Mouse (Mus musculus) heart, postnatal 36 days (tissue): ENCODE data around the gene Arntl. TPM values are rescaled to one million over a fixed set of nuclear protein-coding genes. Genes with fewer than 3 reads are reported as not detected.

Experiments used
- DNase-seq, 2 experiments: peaks; one replicate each; pipeline ENCODE4 v3.0.0; 2021 to 2022
- intact Hi-C: fragments of 180-260 bp; cut with DNase I; formaldehyde crosslinking; loops from one replicate; pipeline ENCODE4 v1.15.1; 2025
- total RNA-seq, 2 experiments: library from RNA; stranded (reverse); gene quantifications; 2 replicates each; pipeline ENCODE4 v1.2.3; 2021

Arntl gene
- total RNA-seq, 2 experiments from 2014 or later: 3.8 to 12.9 TPM

GRCm38 (mm10) chr7:113207471-113208387, 464 bp downstream of the Arntl start:
- intact Hi-C loops: loop anchor here (2.0 to 5.0 kb wide), 4 partner anchors 41 to 160 kb away; partner anchors contain the start of gene Btbd10
- peak in 1 of 2 experiments; percentile 60 for DNase-seq

GRCm38 (mm10) chr7:113208388-113208753, 1.1 kb downstream of the Arntl start:
- intact Hi-C loops: loop anchor here (2.0 to 5.0 kb wide), 3 partner anchors 40 to 159 kb away; partner anchors contain the start of gene Btbd10
- no peak for DNase-seq

- DNase-seq: peak in 1 of 2 experiments; percentile 23
- intact Hi-C loops: no loop called here
These were observed 3.2 kb downstream of the Arntl start for GRCm38 (mm10) chr7:113210441-113210840.

GRCm38 (mm10) chr7:113214245-113215169, 7.2 kb downstream of the Arntl start:
- intact Hi-C loops: no loop called here
- no peak for DNase-seq

GRCm38 (mm10) chr7:113216152-113216551, 8.9 kb downstream of the Arntl start:
- intact Hi-C loops: loop anchor here (2.0 kb wide), 1 partner anchor 31 kb away; no protein-coding TSS in a partner anchor

GRCm38 (mm10) chr7:113219416-113219815, 12.2 kb downstream of the Arntl start:
- DNase-seq: no peak
- intact Hi-C loops: no loop called here

More at GRCm38 (mm10) chr7:113216152-113216551, 8.9 kb downstream of the Arntl start:
- peak in 1 of 2 experiments; percentile 11 for DNase-seq

- no peak for DNase-seq
- intact Hi-C loops: no loop called here
These were observed 12.6 kb downstream of the Arntl start for GRCm38 (mm10) chr7:113219864-113220263.

- intact Hi-C loops: no loop called here
- no peak for DNase-seq
These were observed 13.5 kb downstream of the Arntl start for GRCm38 (mm10) chr7:113220691-113221238.

GRCm38 (mm10) chr7:113222821-113223220, 15.6 kb downstream of the Arntl start:
- intact Hi-C loops: no loop called here
- no peak for DNase-seq

- no peak for DNase-seq
- intact Hi-C loops: no loop called here
These were observed 17.4 kb downstream of the Arntl start for GRCm38 (mm10) chr7:113224620-113225019.

GRCm38 (mm10) chr7:113228498-113228897, 21.2 kb downstream of the Arntl start:
- intact Hi-C loops: no loop called here
- DNase-seq: no peak

GRCm38 (mm10) chr7:113236135-113236534, 28.9 kb downstream of the Arntl start:
- intact Hi-C loops: no loop called here
- no peak for DNase-seq

GRCm38 (mm10) chr7:113238365-113238764, 31.1 kb downstream of the Arntl start:
- no peak for DNase-seq
- intact Hi-C loops: no loop called here

GRCm38 (mm10) chr7:113239448-113240130, 32.3 kb downstream of the Arntl start:
- DNase-seq: no peak
- intact Hi-C loops: no loop called here

- intact Hi-C loops: no loop called here
- DNase-seq: peak in 1 of 2 experiments; percentile 21
These were observed 33.2 kb downstream of the Arntl start for GRCm38 (mm10) chr7:113240438-113240837.

- intact Hi-C loops: no loop called here
These were observed 34.8 kb downstream of the Arntl start for GRCm38 (mm10) chr7:113241901-113242661.

GRCm38 (mm10) chr7:113242688-113243087, 35.4 kb downstream of the Arntl start:
- intact Hi-C loops: no loop called here
- DNase-seq: peak; percentile 48 to 61

More at GRCm38 (mm10) chr7:113241901-113242661, 34.8 kb downstream of the Arntl start:
- DNase-seq: peak; percentile 17 to 62

GRCm38 (mm10) chr7:113245144-113245543, 37.9 kb downstream of the Arntl start:
- DNase-seq: no peak
- intact Hi-C loops: no loop called here

GRCm38 (mm10) chr7:113246512-113246911, 39.2 kb downstream of the Arntl start:
- intact Hi-C loops: loop anchor here (2.0 kb wide), 1 partner anchor 30 kb away; no protein-coding TSS in a partner anchor
- DNase-seq: no peak
